Mouse (Mus musculus) mouse trophoblast stem cell (cell line): ENCODE results near the gene Kcnb1.

ENCODE experiments used
- in situ Hi-C, 2 experiments: fragments of 300-500 bp; cut with MseI, MboI; formaldehyde crosslinking; loops; 2 replicates in 1 of 2; 3 replicates in 1 of 2; pipeline ENCODE4 v1.15.1; 2025

Kcnb1 gene

DNA sequence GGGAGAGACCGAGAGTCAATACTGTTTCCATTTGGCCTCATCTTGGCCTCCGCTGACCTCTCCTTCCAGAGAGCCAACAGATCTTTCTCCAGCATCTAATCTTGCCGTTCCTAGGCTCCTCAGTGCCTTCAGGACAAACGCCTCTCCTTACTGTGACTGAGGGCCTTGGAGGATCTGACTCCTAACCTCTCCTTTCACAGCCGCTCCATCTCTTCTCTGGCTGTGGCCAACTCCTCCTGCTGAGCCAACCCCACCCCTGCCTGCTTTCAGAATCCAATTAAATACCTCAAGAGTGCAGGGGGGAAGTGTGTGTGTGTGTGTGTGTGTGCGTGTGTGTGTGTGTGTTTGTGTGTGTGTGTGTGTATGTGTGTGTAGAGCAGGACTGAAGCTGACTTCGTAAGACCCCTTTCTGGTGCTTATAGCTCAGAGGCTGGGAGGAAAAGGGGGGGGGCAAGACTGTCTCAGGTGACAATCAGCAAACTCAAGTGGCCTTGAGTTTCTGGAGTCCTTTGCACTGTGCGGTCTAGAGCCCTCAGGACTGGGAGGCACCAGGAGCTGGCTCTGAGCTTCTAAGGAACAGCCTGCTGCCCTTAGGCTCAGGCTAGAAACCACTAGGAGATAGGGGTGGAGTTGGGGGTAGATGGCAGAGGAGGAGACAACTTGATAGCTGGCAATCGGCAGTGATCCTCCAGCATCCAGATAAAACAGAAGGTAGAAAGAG is 59.7 kb downstream of the Kcnb1 start:
- in situ Hi-C loops: no loop called here

DNA sequence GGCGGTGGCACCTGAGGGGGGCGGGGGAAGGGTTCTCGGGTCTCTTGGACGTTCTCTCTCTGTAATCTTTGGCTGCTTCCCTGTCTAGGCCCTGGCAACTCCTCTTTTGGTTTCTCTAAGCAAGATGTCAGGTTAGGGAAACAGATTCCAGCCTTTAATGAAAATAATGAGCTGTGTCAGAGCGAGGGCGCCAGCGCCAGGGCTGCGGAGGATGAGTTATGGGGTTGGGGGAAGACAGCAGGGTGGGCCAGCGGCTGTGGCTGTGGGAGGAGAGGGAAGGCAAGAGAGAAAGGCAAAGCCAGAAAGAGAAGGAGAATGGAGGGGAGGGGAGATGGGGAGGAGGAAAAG is 60.4 kb downstream of the Kcnb1 start:
- in situ Hi-C loops: no loop called here

DNA sequence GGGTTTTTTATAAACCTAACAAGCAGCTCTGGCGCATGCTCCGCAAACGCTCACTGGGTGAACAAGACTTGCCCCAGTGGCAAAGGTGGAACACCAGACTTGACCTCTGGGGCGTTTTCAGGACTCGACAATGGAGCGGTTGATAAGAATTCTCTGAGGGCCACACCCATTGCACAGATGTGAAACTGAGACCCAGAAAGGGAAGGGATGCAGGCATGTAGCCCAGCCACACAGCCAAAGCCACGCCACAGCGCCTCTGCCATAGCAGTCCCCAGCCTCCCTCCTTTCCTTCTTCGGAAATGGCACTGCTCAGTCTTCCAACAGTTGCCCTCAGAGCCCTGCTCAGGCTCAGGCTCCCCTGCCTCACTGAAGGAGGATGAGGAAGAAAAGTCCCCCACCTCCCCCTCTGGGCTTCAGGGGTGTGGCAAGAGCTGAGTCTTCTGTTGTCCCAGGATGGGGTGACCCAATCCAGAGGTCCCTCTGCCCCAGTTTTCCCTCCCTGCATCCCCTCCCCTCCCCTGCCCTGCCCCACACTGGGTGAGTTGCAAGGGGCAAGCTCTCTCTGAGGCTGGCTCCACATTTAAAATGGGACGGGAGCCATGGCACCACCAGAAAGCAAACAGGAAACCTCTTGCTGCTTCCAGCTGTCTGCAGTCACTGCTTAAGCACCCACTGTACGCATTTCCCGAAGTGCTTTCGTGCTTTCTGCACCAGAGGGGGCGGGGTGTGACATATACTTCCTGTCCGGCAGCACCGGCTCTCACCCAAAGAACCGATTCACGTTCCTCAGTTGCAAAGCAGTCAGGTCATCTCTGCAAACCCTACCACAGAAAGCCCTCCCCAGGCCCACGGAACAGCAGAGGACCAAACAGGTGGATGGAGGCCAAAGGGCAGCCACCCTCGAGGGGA is 61.0 kb downstream of the Kcnb1 start:
- in situ Hi-C loops: no loop called here

DNA sequence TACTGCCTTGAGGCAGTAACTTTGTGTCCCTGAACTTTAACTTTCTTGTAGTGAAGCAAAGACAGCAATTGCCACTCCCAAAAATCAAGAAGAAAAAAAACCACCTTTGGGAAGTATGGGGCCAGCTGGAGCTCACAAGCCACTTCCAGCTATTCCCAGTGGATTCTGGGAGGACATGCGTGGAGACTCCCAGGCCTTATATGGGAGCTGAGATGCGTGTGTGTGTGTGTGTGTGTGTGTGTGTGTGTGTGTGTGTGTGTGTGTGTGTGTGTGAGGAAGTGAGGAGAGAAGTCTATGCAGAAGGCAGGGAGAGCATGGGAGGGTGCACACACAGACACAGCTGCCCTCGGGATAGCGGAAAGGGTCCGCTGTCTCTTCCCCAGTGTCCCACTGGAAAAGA is 62.6 kb downstream of the Kcnb1 start:
- in situ Hi-C loops: no loop called here

DNA sequence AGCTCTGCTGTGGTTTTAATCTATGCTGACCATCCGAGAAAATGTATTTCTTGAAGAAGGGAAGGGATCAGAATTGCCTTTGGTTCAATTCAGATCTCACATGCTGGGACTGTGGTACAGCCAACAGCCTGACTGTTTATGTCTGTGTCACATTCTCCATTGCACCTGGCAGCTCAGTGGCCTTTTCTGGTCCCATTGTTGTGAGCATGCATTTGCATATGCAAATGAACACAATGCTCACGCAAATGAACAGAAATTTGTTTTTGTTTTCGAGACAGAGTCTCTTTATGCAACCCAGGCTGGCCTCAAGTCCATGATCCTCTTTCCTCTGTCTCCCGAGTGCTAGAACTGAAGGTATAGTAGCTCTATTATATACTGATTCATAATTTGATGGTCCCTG is 64.2 kb downstream of the Kcnb1 start:
- in situ Hi-C loops: no loop called here

DNA sequence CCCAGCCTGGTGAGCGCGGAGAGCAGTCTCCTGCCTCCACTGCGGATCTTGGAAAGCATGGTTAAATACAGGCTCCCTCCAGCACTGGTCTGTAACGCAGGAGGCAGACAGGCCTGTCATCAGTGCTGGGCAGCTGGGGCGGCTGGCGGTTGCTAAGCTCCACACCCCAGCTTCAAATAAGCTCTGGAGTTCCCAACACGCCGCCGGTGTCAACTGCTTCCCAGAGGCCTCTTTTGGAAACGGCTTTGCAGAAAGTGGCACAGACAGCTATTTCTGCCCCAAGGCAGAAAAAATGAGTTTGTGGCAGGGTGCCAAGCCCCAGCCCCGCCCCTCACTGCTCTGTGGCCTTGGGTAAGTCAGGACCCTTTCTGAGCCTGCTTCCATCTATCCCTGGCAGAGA is 66.0 kb downstream of the Kcnb1 start:
- in situ Hi-C loops: no loop called here

DNA sequence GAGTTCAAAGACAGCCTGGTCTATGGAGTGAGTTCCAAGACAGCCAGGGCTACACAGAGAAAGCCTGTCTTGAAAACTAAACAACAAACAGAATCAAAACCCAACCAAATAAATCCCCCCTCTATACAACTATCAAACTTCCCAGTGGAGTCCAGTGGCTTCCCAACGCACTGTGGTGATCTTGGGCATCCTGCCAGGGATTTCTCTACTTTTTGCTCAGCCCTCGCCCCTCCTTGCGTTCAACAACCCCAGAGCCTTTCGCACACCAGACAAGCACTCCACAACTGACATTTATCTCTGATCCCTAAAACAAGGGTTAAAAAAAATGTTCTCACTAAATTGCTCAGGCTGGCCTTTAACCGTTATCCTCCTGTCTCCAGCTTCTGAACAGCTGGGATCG is 67.2 kb downstream of the Kcnb1 start:
- in situ Hi-C loops: no loop called here

DNA sequence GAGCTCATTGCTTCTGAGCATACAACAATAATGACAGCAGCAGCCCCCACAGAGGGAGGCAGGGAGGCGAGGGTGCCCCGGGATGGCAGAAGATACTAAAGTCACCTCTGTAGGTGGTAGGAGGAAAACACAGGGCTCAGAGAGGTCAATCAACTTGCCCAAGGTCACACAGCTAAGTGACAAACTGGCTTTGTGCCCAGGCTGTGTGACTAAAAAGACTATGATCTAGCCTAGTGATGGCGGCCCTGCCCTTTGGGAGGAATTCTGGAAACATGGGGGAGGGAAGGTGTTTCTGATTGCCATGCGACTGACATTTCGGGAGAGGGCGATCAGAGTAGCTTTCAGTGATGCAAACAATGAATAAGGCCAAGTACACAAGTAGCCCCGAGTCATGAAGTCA is 68.0 kb downstream of the Kcnb1 start:
- in situ Hi-C loops: no loop called here

DNA sequence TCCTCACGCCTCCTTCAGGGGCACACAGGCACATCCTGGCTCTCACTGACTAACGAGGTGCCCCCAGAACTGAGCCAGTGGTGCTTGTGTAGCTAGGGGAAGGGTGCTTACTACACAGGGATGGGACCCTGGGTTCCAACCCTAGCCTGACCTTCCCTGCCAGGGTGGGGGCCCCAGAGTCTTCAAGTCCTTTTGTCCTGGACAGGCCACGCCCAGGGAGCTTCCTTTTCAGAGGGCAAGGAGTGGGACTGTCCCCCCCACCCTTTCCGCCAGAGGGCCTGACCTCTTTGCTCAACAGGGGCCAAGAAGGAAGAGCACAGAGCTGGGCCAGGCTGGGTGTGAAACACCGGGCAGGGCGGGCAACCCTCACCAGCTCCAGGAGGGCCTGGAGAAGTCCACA is 68.7 kb downstream of the Kcnb1 start:
- in situ Hi-C loops: no loop called here

DNA sequence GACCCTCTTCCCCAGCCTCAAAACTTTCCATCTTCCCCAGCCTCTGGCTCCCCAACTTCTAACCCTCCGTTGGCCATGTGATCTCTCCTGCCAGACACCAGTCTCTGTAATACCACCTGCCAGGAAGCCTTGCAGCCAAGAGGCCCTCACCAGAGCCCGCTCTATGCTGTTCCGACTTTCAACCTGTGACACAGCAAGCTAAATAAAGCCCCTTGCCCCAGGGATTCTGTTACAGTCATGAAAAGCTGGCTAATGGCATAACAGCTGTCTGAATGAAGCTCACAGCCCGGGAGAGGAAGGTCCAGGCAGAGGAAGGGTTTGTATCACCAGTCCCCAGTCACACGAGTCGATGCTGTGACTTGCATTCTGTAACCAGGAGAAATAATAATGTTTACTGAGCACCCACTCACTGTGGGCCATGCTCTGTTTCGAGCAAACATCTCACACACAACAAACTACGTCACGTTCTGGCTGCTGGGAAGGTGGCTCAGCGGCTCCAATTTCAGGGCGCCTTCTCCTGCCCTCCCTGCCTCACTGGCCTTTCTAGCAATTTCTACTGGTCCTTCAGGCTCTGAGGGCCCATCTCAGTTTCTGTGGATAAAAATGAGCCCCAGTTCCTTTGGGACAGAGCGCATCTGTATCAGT is 69.6 kb downstream of the Kcnb1 start:
- in situ Hi-C loops: no loop called here

DNA sequence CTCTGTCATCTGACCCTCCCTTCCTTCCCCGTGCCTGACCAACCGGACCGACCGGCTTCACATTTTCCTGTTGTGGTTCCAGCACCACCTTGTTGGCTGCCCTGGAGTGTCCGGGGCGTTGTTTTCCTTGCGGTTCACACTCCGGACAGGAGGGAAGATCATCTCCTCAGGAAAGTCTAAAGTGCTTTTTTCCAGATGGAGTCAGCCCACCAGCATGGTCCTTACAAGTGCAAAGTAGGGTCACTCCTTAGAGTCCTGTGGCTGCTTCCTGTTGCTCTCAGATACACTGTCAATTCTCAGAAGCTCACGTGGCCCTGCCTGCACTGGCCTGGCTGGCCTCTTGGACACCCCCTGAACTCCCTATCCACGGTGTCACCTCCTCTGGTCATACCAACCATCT is 71.9 kb downstream of the Kcnb1 start:
- in situ Hi-C loops: loop anchor here in 1 of 2 experiments (10.0 kb wide), 1 partner anchor 77 kb away; the partner anchor contains the start of gene Kcnb1

DNA sequence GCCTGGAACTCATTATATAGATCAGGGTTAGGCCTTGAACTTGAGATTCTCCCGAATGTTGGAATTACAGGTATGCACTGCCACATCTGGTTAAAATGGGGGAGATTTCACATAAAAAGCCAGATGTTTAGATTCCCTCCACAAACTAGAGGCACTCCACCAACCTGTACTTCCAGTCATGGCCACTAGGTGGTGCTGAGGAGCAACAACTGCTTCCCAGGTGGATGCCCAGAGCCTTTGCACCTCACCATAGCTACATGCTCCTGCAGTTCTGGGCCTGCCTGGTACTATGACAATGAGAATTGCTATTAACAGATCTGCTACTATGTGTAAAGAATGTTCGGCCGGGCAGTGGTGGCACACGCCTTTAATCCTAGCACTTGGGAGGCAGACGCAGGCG is 77.2 kb downstream of the Kcnb1 start:
- in situ Hi-C loops: loop anchor here (5.0 to 10.0 kb wide), 2 partner anchors 82 to 90 kb away; partner anchors contain the start of gene Kcnb1 (in 1 of the 2)

DNA sequence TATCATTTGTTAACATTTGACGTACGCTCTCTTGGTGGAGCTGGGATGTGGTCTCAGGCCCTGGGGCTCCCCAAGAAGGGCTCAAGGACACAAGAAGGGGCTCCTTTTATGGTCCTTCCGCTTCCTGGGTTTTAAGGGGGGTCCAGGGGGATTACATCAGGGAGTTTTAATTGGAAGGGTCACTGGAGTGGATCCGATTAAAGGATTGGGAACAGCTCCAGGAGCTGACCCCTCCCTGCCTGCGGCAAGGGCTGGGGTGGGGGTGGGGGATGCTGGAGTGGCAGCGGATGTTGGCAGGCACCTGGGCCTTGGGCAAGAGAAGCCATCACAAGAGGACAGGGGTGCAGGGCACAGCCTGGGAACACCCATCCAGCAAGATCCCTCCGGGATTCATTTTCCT is 77.7 kb downstream of the Kcnb1 start:
- in situ Hi-C loops: loop anchor here (5.0 to 10.0 kb wide), 2 partner anchors 83 to 90 kb away; partner anchors contain the start of gene Kcnb1 (in 1 of the 2)

DNA sequence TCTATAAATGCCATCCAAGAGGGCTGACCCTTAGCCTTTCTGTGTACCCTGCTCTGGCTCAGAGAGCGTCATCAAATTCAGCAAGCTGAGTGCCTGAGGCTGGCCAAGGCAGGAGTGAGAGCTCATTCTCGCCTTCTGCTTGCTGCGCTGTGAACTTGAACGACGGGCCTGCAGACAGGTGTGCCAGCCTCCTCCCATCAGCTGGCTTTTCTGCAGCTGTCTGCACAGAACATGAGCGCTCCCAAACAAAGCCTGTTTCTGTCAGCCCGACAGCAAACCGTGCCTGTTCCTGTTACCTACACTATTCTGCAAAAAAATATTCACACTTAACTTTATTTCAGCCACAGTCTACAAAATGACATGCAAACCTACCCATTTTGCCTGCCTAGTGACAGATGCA is 80.4 kb downstream of the Kcnb1 start:
- in situ Hi-C loops: no loop called here

DNA sequence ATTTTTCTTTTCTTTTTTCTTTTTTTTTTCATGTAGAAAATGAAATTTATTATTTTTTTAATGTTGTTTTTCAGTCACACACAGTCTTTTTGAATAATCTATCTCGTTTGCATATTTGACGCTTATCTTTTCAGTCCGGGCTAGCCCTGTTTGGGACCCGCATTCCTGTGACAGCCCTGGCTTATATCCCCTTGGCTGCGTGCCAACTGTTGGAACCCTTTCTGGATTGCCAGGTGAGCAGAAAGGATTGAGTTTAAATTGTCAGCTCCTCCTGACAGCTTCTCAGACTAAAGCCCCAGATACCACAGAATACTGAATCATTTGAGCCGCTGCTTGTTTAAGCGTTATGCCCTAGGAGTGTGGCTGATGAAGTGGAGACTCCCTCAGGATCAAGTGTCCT is 86.4 kb downstream of the Kcnb1 start:
- in situ Hi-C loops: no loop called here

DNA sequence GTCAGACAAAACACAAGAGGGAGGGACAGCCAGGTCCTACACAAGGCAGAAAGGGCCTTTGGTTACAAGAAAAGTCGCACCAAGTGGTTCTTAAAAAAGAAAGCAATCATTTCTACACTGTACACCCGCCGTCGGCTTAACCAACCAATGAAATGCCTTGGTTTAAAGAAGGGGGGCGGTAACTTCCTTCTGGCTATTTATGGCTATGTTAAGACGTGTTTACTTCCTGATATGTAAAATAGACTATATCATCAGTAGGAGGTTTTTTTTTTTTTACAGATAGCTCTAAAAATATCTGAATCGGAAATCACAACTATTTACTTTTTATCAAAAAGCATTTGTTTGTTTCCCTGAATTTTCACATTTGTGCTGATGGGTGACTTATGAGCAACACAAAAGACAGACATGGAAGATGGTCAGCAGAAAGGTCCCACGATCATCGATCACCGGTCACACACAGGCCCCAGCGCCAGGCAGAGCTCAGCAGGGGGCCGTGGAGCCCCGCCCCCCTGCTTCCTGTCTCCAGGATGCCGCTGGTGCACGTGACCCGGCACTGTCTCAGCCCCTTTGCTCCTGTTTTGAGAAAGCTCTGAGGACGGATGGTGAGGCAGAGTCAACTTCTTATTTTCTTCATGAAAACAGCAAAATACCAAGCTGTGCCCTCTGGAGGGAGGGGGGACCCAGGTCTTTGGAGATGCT is 88.1 kb downstream of the Kcnb1 start:
- in situ Hi-C loops: no loop called here

DNA sequence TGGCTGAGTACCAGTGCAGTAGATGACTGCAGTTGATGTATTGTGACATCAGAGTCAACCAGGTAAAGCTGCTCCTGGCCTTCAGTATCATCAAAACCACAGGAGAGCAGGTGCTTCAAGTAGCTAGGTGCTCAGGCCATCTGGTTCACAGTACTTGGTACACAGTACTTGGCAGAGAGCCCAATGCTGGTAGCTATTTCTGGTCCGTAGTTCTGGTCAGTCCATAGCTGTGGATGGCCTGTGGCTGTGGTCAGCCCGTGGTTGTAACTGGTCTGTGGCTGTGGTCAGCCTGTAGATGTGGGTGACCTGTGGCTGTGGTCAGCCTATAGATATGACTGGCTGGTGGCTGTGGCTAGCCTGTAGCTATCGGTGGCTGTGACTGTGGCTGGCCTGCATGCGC is 95.3 kb downstream of the Kcnb1 start:
- in situ Hi-C loops: no loop called here

DNA sequence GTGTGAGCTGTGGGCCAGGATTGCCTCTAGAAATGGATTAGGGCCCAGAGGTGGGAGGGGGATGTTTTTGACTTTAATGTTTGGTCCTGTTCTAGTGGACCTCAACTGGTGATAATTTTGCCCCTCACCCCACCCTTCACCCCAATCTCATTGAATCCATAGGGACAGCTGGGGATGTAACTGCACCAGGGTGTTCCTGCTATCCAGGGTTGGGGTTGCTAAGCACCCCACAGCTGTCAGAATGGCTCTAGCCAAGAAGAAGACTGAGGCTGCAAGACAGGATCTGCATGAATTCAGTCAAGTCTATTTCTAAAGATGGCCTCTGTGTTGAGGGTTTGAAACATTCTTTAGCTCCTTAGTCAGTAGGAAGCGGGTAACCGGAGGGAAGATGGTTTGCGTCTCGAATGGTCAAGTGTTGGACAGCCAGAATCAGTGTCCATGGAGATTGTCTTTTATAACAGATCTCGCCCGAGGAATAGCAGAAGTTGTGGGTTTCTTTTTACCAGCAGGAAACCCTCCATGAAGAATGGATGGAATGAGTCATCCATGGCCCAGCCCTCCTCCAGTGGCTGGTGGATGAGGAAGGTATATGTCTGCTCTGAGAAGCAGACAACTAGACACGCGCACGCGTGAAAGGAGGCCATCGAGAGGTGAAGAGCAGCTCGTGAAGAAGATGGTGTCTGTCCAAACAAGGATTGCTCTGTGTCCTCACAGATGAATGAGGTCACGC is 96.6 kb downstream of the Kcnb1 start:
- in situ Hi-C loops: no loop called here

DNA sequence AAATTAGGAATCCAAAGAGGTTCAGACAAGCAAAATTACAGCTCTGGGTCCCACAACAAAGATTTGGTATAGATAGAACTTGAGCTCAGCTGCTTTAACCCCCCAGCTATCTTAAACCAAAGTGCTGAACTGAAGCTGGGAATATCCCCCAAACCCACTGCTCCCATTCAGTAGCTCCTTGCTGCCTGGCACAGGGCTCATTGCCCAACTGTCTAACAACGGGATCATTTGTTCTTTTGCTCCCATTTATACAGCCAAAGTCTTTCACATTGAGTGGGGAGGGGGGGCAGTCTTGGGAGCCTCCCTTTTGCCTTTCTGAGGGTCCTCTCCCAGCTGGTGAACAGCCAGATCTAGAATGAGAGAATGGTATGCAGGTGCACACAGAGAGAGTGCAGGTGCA is 99.7 kb downstream of the Kcnb1 start:
- in situ Hi-C loops: no loop called here

DNA sequence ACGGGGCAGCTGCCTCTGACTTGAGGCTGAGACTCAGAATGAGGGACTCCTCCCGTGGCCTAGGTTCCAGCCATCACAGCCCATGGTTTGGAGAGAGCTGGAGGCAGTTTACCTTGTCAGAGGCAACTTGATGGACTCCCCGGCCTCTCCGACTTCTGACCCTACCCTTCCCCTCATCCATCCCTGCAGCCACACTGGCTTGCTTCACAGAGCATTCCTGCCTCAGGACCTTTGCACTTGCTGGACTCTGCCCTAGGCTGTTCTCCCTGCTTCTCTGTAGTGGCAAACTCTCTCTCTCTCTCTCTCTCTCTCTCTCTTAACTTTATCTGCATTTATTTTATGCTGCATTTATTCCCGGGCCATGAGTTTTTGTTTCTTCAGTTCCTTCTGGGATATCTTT is 103.1 kb downstream of the Kcnb1 start:
- in situ Hi-C loops: no loop called here

DNA sequence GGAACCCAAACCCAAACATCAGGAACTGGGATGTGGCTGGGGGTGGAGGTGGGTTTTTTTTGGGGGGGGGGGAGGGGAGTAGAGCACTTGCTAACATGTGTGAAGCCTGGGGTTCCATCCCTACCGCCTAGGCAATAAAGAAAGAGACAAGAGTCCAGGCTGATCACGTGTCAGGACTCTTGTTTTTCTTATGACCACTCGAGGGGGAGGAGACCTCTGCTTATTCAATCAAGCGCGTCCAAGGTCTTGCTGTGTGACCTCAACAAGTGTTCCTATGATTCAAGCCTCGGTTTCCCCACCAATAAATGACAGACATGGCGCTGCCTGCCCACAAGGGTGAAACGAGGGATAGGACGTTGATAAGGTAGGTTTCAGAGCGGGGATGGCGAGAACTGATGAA is 103.9 kb downstream of the Kcnb1 start:
- in situ Hi-C loops: no loop called here
